Mouse (Mus musculus) midbrain, embryonic 11.5 days (tissue): ENCODE results near the gene Kirrel2. TPM values are rescaled to one million over a fixed set of nuclear protein-coding genes. Genes with fewer than 3 reads are reported as not detected.

Experiments
- ATAC-seq: fragments of 200-750 bp; cut with Nextera tagmentation; 2 replicates; pipeline ENCODE4 v1.8.0; 2017; ENCODE audit warnings: moderate TSS enrichment, moderate library complexity; ENCODE audit not compliant: low FRiP score
- DNase-seq: peaks from one replicate; pipeline ENCODE4 v3.0.0; 2015; ENCODE audit warnings: low spot score; ENCODE audit errors: missing footprints
- H3K27ac ChIP-seq: fragments of 300-500 bp; sonication (generic); 2 replicates; pipeline ENCODE4 v1.5.1; 2014; ENCODE audit warnings: low read depth, low read length
- H3K27me3 ChIP-seq: fragments of 300-500 bp; sonication (generic); 2 replicates; pipeline ENCODE4 v1.6.1; 2014; ENCODE audit warnings: mild to moderate bottlenecking, low read length, moderate library complexity, mixed read lengths; ENCODE audit not compliant: control insufficient read depth, insufficient read depth
- H3K36me3 ChIP-seq: fragments of 300-500 bp; sonication (generic); 2 replicates; pipeline ENCODE4 v1.6.1; 2014; ENCODE audit warnings: mild to moderate bottlenecking, low read length, moderate library complexity, mixed read lengths; ENCODE audit not compliant: control insufficient read depth, insufficient read depth
- H3K4me1 ChIP-seq: fragments of 300-500 bp; sonication (generic); 2 replicates; pipeline ENCODE4 v1.6.1; 2014; ENCODE audit warnings: low read length; ENCODE audit not compliant: control insufficient read depth, insufficient read depth
- H3K4me2 ChIP-seq: fragments of 300-500 bp; sonication (generic); 2 replicates; pipeline ENCODE4 v1.6.1; 2014; ENCODE audit warnings: mild to moderate bottlenecking, moderate library complexity
- H3K4me3 ChIP-seq: fragments of 300-500 bp; sonication (generic); 2 replicates; pipeline ENCODE4 v1.5.1; 2014; ENCODE audit warnings: low read depth, low read length
- H3K9ac ChIP-seq: fragments of 300-500 bp; sonication (generic); 2 replicates; pipeline ENCODE4 v1.6.1; 2014; ENCODE audit warnings: low read length
- H3K9me3 ChIP-seq: fragments of 300-500 bp; sonication (generic); 2 replicates; pipeline ENCODE4 v1.6.1; 2016; ENCODE audit warnings: low read length; ENCODE audit not compliant: control insufficient read depth
- WGBS: fragments of 180-500 bp; shearing (Covaris S2); extraction: QIAGEN DNeasy Blood & Tissue Kit; methylation state at CpG from one replicate; pipeline ENCODE4 v1.1.7; 2014; 5-methylcytosine and 5-hydroxymethylcytosine counted together
- polyA plus RNA-seq: library from polyadenylated mRNA; unstranded; fragments of >200 nt; fragmentation: Nextera tagmentation; extraction: Ambion mirVana; gene quantifications from 2 replicates; pipeline ENCODE4 v1.2.1, GENCODE M21; 2014

Gene Kirrel2
- polyA plus RNA-seq, 1 experiment from 2014 or later = 0.61 TPM

- peak overlapping the region; percentile 42 for H3K9ac ChIP-seq
- H3K27me3 ChIP-seq = peaks cover 78% of the 10 kb centered on the region
- H3K4me1 ChIP-seq = peaks cover 20% of the 10 kb centered on the region
- under 1% methylated on average over 31 of the region's 31 CpGs for WGBS
- no peak overlapping the region for H3K27ac ChIP-seq
- H3K4me3 ChIP-seq = peak overlapping the region; percentile 20
- ATAC-seq = peak; percentile 33; the same call in 1 of the 2 replicates
- peak overlapping the region; percentile 48 for H3K4me2 ChIP-seq
- DNase-seq = peak; percentile 91
- no peaks in the 10 kb centered on the region for H3K36me3 ChIP-seq
- no peaks in the 10 kb centered on the region for H3K9me3 ChIP-seq
Measured at GRCm38 (mm10) chr7:30456911-30457628, 420 bp downstream of the Kirrel2 start.

- peaks cover 20% of the 10 kb centered on the region for H3K4me1 ChIP-seq
- no peak overlapping the region; the same call in 1 of the 2 replicates for H3K9ac ChIP-seq
- peak overlapping the region; percentile 48 for H3K4me2 ChIP-seq
- under 1% methylated on average over 9 of the region's 9 CpGs for WGBS
- DNase-seq = peak; percentile 90
- peak overlapping the region; percentile 20 for H3K4me3 ChIP-seq
- no peak for ATAC-seq
- H3K36me3 ChIP-seq = no peaks in the 10 kb centered on the region
- peaks cover 78% of the 10 kb centered on the region for H3K27me3 ChIP-seq
- H3K27ac ChIP-seq = no peak overlapping the region
- no peaks in the 10 kb centered on the region for H3K9me3 ChIP-seq
Measured at GRCm38 (mm10) chr7:30456487-30456886, 1.0 kb downstream of the Kirrel2 start.

GRCm38 (mm10) chr7:30454259-30454658 is 3.2 kb downstream of the Kirrel2 start:
- Histone ChIP-seq H3K27me3 (peaks cover 64% of the 10 kb centered on the region), H3K9ac (no peak overlapping the region), H3K4me1 (peaks cover 20% of the 10 kb centered on the region), H3K36me3 (no peaks in the 10 kb centered on the region), H3K4me3 (no peak overlapping the region), H3K27ac (no peak overlapping the region), H3K4me2 (no peak overlapping the region; the same call in 1 of the 2 replicates), H3K9me3 (no peaks in the 10 kb centered on the region)
- ATAC-seq = no peak
- DNase-seq = no peak
- 10% methylated on average over 6 of the region's 6 CpGs for WGBS

- WGBS = 4% methylated on average over 25 of the region's 25 CpGs
- peak overlapping the region; percentile 7; the same call in 1 of the 2 replicates for H3K4me2 ChIP-seq
- ATAC-seq (0 out of 2 replicates have a peak, but pooled peaks have one; percentile 22), DNase-seq (no peak)
- no peaks in the 10 kb centered on the region for H3K36me3 ChIP-seq
- H3K9ac ChIP-seq = no peak overlapping the region
- peaks cover 20% of the 10 kb centered on the region for H3K4me1 ChIP-seq
- H3K4me3 ChIP-seq = no peak overlapping the region
- H3K27ac ChIP-seq = no peak overlapping the region
- H3K27me3 ChIP-seq = peaks cover 64% of the 10 kb centered on the region
- H3K9me3 ChIP-seq = no peaks in the 10 kb centered on the region
Measured at GRCm38 (mm10) chr7:30453766-30454165, 3.7 kb downstream of the Kirrel2 start.

- no peak for DNase-seq
- Histone ChIP-seq H3K27ac (no peak overlapping the region), H3K9me3 (no peaks in the 10 kb centered on the region), H3K9ac (no peak overlapping the region), H3K4me3 (no peak overlapping the region), H3K36me3 (no peaks in the 10 kb centered on the region), H3K4me2 (no peak overlapping the region), H3K4me1 (peaks cover 20% of the 10 kb centered on the region), H3K27me3 (peaks cover 60% of the 10 kb centered on the region)
- ATAC-seq = no peak
- 17% methylated on average over 25 of the region's 25 CpGs for WGBS
Measured at GRCm38 (mm10) chr7:30453327-30453726, 4.2 kb downstream of the Kirrel2 start.

- Histone ChIP-seq H3K4me2 (no peak overlapping the region), H3K27me3 (peaks cover 29% of the 10 kb centered on the region), H3K4me1 (peaks cover 9% of the 10 kb centered on the region), H3K4me3 (no peak overlapping the region), H3K9me3 (no peaks in the 10 kb centered on the region; the same call in 1 of the 2 replicates), H3K36me3 (no peaks in the 10 kb centered on the region), H3K27ac (no peak overlapping the region), H3K9ac (no peak overlapping the region)
- ATAC-seq = no peak
- DNase-seq = no peak
- WGBS = 75% methylated on average over 7 of the region's 7 CpGs
Measured at GRCm38 (mm10) chr7:30450241-30450640, 7.2 kb downstream of the Kirrel2 start.

GRCm38 (mm10) chr7:30444971-30445751 is 12.3 kb downstream of the Kirrel2 start, which contains the start of gene Aplp1:
TSS of gene Aplp1 (minus strand) at chr7:30445535.
- Histone ChIP-seq H3K27ac (peak within 1 kb of the TSS; percentile 82), H3K4me1 (peaks cover 16% of the 10 kb centered on the region), H3K36me3 (peaks cover 3% of the 10 kb centered on the region), H3K27me3 (no peaks in the 10 kb centered on the region), H3K4me3 (peak within 1 kb of the TSS; percentile 75), H3K9me3 (no peaks in the 10 kb centered on the region; the same call in 1 of the 2 replicates), H3K4me2 (peak within 1 kb of the TSS; percentile 79), H3K9ac (peak within 1 kb of the TSS; percentile 73)
- WGBS = under 1% methylated on average over 56 of the region's 72 CpGs
- DNase-seq (peak; percentile 98), ATAC-seq (peak; percentile 81)

- Histone ChIP-seq H3K9ac (peak overlapping the region; percentile 73), H3K4me2 (peak overlapping the region; percentile 79), H3K36me3 (peaks cover 3% of the 10 kb centered on the region), H3K27me3 (no peaks in the 10 kb centered on the region), H3K9me3 (no peaks in the 10 kb centered on the region; the same call in 1 of the 2 replicates), H3K4me1 (peaks cover 16% of the 10 kb centered on the region), H3K27ac (peak overlapping the region; percentile 82), H3K4me3 (peak overlapping the region; percentile 75)
- WGBS = under 1% methylated on average over 38 of the region's 38 CpGs
- DNase-seq (peak; percentile 93), ATAC-seq (peak; percentile 75)
Measured at GRCm38 (mm10) chr7:30444154-30444970, 13.1 kb downstream of the Kirrel2 start.
